Mouse (Mus musculus): ENCODE measurements around the gene 9130230L23Rik.

The 9130230L23Rik gene

DNA sequence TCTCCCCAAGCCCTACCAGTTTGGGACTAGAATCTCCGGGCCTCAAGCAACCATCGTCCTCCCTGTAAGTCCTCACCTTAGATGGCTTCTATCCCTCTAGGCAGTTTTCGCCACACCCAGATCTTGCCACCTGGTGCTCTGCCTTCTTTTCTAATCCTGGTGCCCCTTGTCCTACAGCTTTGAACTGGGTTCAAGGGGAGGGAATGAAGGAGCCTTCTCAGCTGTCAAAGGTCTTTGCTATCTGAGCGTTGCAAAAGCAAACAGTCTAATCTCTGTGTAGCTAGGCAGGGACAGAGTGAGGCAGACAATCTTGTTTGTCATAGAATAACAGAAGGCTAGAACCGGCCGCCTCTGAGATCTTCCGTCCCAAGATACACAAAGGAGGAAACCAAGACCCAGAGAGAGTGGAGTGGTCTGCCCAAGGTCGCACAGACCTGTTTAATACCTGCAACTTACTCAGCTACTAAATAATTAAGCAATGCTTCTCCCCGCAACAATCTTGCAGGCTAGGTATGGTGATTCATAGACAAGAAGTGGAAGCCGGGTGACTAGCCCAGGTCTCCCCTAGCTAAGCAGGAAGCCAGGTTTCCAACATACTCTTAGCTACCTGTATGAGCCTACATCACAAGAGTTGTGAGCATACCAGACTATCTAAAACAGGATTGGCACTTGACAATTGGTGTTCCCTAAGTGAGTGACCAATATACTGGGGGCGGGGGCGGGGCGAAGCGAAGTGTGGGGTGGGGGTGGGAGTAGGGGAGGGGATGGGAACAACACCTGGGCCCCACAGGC is at the start of gene 9130230L23Rik:
Gene 9130230L23Rik (minus strand): TSS at position 152 of the 792 bp plus-strand sequence.
- DNase-seq (ENCODE audit: low read depth, low spot score): no peak

DNA sequence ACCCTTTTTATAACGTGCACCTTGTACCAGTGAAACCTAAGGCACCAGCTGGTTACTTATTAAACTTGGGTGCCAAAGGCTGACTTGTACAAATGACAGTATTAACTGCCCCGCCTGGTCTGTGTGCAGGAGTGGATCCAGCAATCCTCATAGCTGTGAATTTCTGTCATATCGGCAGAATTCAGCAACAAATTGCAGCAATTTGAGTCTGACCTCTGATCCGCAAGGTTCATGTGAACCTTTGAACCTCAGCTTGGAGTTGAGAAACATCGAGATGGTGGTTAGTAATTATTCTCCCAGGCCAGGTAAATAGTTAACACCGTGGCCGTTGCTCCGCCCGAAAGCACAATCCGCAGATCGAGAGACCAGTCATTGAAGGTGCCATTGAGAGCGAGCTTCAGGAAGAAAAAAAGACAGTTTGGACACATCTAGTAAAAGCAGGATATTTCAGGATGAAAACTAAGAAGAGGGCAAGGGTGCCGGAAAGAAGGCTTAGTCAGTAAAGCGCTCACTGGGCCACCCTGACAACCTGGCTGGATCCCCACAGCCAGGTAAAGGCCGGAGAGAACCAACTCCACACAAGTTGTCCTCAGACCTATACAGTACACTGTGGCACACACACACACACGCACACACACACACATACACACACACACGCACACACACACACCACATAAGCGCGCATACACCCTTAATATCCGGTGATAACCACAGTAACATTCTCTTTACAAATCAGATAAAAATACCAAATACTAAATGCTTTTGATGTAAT is 48.9 kb upstream of the 9130230L23Rik start:
- no peak for DNase-seq (ENCODE audit: low read depth, low spot score)

DNA sequence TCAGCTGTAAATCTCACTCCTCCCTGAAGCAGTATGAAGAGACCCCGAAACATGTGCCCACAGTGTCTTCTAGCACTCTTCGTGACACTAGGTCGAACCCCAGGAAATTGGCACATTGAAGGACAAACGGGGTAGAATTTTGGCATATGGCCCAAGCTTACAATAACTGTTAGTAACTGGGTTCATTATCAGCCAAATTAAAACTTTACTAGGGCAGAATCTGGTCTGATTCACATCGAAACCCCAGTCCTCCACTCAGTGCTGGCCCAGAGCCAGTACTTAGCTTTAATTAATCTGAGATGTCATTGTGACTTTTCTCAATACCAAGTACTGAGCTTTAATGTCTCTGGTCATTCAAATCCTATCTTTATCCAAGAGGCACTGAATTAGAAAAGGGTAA is 46.8 kb upstream of the 9130230L23Rik start:
- no peak for DNase-seq (ENCODE audit: low read depth, low spot score)

DNA sequence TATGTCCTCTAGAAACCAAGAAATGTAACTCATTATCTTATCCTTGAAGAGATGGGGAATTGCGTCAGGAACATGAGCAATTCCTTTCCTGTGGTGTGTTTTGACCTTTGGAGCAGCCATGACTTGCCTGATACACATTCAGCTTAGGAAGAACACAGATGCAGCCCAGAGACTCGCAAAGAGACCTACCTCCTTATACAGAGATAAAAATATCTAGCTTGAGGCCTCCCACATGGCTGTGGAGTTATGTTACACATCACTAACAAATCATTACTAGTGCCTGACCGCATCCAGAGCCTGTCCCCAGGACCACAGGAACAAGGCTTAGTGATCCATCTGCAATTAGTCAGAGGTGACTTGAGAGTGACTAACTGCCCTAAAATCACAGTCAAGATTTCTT is 42.3 kb upstream of the 9130230L23Rik start:
- DNase-seq (ENCODE audit: low read depth, low spot score): no peak

DNA sequence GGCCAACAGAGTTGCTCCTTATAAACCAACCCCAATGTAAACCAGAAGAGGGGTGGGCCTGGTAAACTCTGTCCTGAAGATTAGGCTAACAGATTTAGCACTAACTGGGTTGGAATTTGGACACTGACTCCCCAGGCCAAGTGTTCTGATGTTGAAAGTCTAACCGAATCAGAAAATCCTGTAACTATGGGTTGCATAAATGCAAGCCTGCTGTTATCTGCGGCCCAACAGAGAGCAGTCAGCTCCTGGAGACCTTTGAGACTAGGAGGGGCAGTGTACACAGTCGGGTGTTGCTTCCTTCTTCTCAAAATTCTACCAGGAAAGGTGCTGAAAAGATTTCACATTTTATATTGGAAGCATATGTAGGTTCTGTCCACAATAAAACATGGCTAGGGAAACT is 39.8 kb upstream of the 9130230L23Rik start:
- DNase-seq (ENCODE audit: low read depth, low spot score): no peak

DNA sequence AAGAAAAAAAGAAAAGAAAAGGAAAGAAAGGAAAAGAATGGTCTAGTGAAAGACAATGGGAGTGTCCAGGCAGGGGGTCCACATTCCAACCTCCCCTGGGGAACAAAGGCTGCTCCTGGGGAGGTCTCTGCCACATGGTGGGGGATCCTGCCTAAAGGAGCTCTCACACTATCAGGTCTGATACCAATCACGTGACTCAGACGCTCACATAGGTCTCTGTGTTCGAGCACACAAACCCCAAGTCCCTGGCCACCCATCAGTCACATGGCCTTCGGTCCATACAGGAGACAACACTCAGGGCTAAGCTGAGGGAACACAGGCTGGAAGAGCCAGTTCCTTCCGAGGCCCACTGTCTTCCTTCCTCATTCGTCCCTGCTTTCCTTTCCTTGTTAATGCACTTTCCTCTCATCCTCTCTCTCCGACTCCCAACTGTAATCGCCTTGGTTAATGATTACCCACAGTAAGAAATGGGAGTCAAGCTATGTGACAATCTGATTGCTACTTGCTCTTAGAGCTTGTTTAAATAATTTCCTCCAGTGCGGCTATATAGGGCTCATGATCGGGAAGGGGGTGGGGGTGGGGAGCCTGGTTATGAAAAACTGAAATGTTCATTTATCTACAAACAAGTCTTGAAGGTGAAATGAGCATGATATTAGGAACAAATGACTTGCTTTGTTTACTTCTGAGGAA is 38.7 kb upstream of the 9130230L23Rik start:
- no peak for DNase-seq (ENCODE audit: low read depth, low spot score)

DNA sequence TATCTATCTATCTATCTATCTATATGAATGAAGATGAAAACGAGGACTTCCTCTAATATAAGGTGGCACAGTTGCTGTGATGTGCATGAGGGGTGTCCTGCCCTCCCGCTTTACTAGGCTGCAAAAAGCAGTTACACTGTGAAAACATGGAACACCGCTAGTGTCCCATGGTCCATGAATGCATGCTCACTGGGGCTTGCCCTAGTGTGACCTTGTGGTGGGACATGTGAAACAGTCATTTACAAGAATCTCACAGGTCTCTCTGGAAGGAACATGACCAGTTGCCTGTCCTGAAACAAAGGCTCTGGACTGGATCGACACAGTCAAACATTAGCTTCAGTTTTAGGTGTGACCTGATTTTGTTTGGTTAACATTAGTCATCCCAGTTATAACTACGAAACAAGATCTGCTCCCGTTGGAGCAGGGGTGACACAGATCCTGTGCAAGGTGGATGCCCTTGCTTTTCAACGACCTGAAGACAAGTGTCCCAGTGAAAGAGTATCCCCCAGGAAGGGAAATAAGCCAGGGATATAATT is 36.7 kb upstream of the 9130230L23Rik start:
- DNase-seq (ENCODE audit: low read depth, low spot score): no peak

DNA sequence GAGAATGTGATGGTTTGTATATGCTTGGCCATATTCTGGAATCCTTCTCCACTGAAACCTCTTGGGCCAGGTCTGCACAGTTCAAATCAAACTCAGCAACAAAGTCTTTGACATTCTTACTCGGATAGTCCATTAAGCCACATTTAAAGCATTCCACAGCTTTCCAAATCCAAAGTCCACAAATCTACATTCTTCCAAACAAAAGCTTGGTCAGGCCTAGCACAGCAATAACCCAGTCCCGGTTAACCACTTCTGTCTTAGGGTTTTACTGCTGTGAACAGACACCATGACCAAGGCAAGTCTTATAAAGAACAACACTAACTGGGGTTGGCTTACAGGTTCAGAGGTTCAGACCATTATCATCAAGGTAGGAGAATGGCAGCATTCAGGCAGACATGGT is 35.7 kb upstream of the 9130230L23Rik start:
- DNase-seq (ENCODE audit: low read depth, low spot score): no peak

DNA sequence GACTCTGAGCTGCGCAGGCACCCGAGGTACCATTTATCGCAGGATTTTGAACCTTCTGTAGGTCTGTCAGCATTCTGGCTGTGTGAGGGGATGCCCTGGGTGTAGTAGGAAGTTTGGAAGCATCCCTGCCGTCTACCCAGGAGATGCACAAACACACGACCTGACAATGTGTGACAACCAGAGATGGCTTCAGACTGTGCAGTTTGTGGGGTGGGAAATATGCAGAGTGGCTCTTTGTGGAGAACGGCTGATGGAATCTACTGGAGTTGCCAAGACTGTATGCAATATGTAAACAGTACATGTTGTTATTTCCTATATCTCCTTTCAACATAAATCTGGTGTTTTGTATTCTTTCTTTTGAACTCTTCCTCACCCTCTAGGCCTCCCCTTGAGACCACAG is 33.0 kb upstream of the 9130230L23Rik start:
- DNase-seq (ENCODE audit: low read depth, low spot score): no peak

DNA sequence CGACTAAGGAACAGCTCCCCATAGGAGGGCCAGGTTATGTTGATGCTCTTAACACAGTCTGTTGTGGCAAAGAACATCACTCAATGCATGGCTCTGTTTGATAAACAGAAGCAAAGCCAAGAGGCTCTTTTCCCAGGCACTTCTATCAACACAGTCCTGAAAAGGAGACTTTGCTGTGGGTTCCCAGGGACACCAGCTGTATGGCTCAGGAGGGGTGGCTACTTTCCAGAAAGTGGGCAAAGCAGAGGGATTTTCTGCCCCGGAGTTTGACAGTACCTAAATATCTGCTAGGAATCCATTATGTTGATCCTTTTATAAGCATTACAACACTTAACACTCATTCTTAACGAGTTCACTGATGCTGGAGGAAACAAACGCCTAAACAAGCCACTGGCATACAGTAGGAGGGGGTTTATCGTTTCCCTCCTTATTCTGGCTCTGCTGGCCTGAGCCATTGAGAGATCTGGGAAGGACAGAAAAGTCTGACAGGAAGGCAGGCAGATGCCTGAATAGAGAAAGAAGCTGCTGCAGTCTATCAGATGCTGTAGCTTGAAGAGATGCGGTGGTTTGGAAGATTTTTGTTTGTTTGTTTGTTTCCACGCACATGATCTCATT is 32.5 kb upstream of the 9130230L23Rik start:
- DNase-seq (ENCODE audit: low read depth, low spot score): no peak

DNA sequence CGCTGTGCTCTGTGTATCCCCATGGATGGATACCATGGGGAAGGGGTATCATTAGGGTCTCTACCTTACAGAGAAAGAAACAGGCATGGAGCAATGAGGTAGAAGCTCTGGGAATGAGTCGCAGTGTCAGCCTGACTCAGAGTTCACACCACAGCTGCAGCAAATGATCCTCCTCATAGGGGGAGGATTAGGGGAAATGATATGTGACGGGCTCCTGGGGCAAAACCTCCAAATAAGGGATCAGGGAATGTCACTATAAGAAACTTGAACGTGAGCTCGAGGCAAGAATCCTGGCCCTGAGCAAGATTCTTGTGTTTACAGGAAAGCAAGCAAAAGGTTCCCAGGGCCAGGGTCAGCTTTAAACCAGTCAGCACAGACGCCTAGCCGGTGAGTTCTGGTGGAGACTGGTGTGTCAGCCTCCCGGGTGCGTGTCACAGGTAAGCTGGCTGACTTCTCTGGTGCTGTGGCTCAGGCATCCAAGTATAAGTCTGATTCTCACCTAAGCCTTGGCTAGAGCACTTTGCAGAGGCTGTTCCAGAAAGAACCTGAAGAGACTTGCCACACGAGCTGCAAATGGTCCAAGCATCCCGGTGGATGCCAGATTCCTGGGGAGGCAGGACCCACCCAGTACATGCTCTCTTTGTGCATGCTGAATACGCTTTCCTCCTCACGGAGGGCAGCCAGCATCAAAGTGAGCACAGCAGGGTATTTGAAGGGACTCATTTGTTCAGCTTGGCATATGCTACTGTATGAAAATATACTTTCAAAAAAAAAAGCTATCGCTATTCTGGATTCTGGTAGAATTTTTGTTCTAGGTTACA is 30.5 kb upstream of the 9130230L23Rik start:
- no peak for DNase-seq (ENCODE audit: low read depth, low spot score)

DNA sequence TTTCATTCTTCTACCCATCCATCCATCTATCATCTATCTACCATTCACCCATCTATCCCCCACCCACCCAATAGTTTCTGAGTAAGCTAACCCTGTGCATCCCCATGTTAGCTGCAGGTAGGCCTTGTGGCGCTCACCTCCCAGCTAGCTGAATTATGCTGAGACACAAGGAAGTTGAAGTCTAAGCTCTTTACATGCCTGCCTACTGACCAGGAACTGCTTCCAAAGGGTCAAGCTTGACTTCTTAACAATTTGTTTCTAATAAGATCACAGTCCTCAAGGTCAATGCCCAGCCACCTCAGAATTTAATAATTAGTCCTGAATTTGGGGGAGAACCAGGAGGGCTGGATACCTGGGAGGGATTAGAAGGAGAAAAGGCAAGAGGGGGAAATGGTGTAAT is 28.7 kb upstream of the 9130230L23Rik start:
- DNase-seq (ENCODE audit: low read depth, low spot score): no peak

DNA sequence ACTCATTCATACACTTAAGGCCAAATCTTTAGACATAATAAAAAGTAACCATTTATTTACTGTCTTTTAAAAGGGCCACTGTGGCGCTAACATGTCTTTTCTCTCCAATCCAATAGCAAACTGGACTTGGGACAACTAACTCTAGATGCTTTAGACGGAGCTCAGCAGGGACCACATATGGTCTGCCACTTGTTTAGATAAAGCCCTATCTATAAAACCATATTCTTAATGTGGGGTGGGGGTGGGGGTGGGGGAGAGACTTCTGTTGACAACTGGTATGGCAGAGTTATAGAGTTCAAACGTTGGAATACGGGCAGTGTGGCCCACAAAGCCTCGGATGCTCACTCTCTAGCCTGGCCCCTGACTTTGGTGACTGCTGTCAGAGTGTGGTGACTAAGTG is 27.6 kb upstream of the 9130230L23Rik start:
- DNase-seq (ENCODE audit: low read depth, low spot score): no peak

DNA sequence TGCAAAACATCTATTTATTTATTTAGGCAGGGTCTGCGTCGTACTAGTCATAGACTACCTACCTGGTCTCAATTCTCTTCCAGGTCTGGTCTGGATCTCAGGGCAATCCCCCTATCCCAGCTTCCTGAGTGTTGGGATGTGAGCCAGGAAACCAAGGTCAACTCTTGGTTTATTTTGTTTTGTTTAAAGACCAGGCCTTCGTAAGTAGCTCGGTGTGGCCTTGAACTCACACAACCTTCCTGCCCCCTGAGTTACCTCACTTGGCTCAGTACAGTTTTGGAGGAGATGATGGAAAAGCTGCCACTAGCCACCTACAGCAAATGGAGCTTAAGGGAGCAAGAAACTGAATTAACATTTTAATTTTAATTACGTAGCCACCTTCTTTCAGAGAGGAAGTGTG is 24.1 kb upstream of the 9130230L23Rik start:
- no peak for DNase-seq (ENCODE audit: low read depth, low spot score)

DNA sequence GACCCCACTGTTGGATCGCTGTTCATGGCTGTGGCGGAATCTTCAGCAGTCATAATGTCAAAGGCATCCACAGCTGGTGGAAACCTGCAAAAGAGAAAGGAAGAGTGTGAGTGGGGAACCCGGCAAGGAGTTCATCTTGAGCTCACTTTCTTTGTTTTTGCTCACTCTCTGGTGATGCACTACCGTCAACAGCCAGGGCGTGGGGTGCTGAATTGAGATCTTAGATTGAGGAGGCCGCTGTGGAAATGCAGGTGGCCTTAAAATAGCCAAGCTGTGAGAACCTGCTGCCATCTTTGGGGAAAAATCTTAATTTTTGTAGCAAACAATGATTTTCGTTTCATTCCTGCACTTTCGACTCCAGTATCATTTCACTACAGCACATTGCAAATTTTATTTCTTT is 23.1 kb upstream of the 9130230L23Rik start:
- no peak for DNase-seq (ENCODE audit: low read depth, low spot score)

DNA sequence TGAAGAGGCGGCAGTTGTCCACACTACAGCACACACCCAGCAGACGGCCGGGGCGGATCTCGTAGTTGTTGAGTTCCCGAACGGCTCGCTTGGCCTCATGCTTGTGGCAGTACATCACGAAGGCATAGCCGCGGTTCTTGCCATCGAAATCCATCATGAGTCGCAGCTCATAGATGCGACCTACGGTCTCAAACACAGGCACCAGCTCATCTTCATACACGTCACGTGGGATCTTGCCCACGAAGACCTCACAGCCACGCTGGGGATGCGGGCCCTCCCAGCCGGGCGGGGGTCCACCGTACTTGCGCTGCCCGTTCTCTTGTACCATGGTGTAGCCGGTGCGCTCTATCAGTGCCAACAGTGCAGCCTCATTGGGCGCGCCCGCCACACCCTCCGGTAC is 22.7 kb upstream of the 9130230L23Rik start:
- DNase-seq (ENCODE audit: low read depth, low spot score): no peak

DNA sequence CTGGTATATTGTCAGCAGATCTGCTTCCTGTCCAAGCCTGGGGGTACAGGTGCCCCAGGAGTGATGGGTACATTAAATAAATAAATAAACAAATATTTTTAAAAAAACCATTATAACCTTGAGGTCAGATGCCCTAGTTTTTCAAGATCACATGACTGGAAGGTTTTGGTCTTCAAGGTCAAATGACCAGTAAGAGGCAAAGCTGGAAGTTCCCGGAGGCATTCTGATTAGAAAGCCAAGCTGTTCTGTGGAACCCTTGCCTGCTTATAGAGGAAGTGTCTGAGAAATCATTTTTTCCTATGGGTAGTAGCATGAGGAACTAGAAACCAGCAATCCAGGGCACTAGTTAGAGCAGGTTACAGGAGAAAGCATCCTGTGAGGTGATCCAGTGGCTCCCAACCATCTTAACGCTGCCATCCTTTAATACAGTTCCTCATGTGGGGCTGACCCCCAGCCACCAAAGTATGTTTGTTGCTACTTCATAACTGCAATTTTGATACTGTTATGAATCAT is 11.4 kb upstream of the 9130230L23Rik start:
- no peak for DNase-seq (ENCODE audit: low read depth, low spot score)

DNA sequence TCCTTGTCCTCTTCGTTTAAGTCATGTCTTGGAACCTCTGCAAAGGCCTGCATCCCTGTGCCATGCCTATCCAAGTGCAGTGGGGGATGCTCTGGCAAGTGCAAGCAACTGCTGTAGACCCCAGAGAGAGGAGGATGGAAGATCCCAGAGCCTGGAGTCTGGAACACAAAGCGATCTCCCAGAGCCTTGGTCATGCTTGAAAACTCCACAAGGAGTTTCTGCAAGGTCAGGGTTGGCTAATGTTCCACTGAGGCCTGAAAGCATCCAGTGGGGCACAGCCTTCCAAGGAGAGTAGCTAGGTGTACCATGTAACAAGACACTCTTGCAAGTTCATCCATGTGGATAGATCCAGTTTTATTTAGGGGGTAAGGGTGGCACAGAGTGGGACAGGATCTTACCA is 10.4 kb upstream of the 9130230L23Rik start:
- DNase-seq (ENCODE audit: low read depth, low spot score): no peak

DNA sequence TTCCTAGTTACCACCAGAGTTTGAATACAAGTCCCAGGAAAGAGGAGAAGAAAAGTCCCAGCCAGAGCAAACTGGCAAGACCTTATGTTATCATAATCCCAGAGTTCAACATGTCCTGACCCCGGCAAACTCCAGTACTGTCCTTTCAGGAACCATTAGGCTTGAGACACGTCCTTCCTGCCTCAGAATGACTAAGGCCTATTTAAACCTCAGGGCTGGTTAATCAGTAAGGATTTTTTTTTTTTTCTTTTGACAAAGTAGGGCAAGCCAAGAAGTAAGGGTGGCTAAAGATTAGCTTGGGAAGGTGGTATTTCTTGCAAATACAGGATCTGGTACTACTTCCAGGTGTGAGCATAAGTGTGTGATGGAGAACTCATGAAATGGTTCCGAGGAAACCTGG is 9.9 kb upstream of the 9130230L23Rik start:
- DNase-seq (ENCODE audit: low read depth, low spot score): no peak

DNA sequence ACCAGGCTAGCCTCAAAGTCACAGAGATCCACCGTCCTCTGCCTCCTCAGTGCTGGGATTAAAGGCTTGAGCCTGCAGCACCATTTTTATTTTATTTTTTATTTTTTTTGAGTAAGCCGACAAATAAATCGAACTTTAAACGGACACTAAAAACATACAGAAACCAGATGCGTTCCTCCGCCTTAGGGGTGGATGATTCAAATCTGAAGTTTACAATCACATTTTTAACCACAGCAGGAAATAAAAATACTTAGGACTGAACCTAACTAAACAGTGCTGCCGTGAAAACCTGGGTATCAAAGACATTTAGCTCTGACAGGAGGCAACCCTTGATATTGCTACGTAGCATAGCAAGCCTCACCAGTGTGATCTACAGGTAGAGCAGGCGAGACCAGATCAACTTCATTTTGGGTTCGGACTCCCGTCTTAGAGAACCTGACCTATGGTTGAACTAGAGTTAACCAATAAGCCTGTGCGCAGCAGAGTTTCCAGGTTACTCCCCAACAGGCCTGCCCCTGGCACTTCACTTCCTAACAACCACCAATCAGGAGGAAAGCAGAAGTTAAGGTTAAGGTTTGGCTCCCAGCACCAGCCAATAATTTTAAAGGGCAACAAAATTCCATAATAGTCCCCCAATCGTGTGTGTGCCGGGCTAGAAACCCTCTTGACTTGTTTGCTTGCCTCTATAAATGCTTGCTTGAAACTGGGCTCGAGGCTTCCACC is 4.3 kb upstream of the 9130230L23Rik start:
- DNase-seq (ENCODE audit: low read depth, low spot score): no peak
